Mouse (Mus musculus) embryonic facial prominence, embryonic 10.5 days (tissue): ENCODE data around the gene BC049730. TPM values are rescaled to one million over a fixed set of nuclear protein-coding genes. Genes with fewer than 3 reads are reported as not detected.
"Not testable (repeated sequence)": the region's sequence is repeated elsewhere in the genome, so short reads cannot be mapped to it uniquely, and the experiment has no call there.

Experiments
- DNase-seq: peaks from one replicate; pipeline ENCODE4 v3.0.0-alpha.2; 2017; ENCODE audit warnings: low spot score
- H3K27ac ChIP-seq: fragments of 300-500 bp; sonication (generic); replicated peaks from 2 replicates; pipeline ENCODE4 v1.5.1; 2016; ENCODE audit warnings: mild to moderate bottlenecking
- H3K27me3 ChIP-seq: fragments of 300-500 bp; sonication (generic); replicated peaks from 2 replicates; pipeline ENCODE4 v1.6.1; 2016; ENCODE audit warnings: low read depth, mild to moderate bottlenecking; ENCODE audit not compliant: poor library complexity, severe bottlenecking
- H3K36me3 ChIP-seq: fragments of 300-500 bp; sonication (generic); replicated peaks from 2 replicates; pipeline ENCODE4 v1.6.1; 2016; ENCODE audit warnings: mild to moderate bottlenecking, moderate library complexity
- H3K4me1 ChIP-seq: fragments of 300-500 bp; sonication (generic); 2 replicates; pipeline ENCODE4 v1.6.1; 2016
- H3K4me3 ChIP-seq: fragments of 300-500 bp; sonication (generic); 2 replicates; pipeline ENCODE4 v1.5.1; 2016; ENCODE audit warnings: mild to moderate bottlenecking, moderate library complexity
- H3K9me3 ChIP-seq: fragments of 300-500 bp; sonication (generic); 2 replicates; pipeline ENCODE4 v1.6.1; 2016; ENCODE audit warnings: mild to moderate bottlenecking
- WGBS: fragments of 180-500 bp; shearing (Covaris S2); methylation state at CpG from one replicate; pipeline ENCODE4 v1.1.7; 2016; 5-methylcytosine and 5-hydroxymethylcytosine counted together
- polyA plus RNA-seq: library from polyadenylated mRNA; unstranded; fragments of >200 nt; fragmentation: Nextera tagmentation; extraction: Ambion mirVana; gene quantifications from 2 replicates; pipeline ENCODE4 v1.2.1, GENCODE M21; 2016

The BC049730 gene
- polyA plus RNA-seq, result not detected in 2 replicates

GRCm38 (mm10) chr7:24708832-24709292 is at the start of gene BC049730:
Gene BC049730 (plus strand): TSS chr7:24709242.
- 93% methylated on average over 14 of the region's 14 CpGs for WGBS
- no peak for DNase-seq

DNA sequence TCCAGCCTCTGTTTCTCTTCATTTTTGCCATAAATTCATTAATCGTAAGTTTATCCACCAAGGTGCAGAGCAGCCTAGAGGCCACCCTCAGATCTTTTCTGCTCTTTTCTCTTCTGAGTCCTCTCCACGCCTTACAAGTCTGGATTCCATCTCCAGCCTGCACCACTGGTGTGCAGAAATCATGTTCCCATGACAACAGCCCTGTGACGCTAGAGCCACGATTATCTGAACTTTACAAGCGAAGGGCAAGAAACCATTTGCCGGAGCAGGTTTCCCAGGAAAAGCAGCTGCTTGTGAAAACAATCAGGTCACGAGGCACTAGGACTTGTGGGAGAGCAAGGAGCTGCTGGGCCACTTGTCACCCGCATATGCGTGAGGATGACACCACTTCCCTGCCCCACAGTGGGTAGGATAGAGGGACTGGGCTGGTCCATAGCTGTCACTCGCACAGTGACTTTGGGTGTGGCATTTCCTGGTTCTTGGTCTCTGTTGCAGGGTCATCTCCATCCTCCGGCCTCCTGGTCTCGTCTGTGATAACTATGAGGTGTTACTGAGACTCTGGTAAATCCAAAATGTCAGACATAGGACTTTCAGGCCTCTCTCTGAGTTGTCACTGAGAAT is 49.2 kb upstream of the BC049730 start:
- Histone ChIP-seq H3K27ac (no peak overlapping the region), H3K4me1 (0 out of 2 replicates have a peak, but pooled peaks cover 3% of the 10 kb centered on the region), H3K36me3 (no peaks in the 10 kb centered on the region), H3K27me3 (no peaks in the 10 kb centered on the region), H3K4me3 (no peak overlapping the region), H3K9me3 (no peaks in the 10 kb centered on the region)
- whole genome bisulfite sequencing, result 79% methylated on average over 12 of the region's 12 CpGs
- DNase-seq, result no peak

More at GRCm38 (mm10) chr7:24708832-24709292, at the start of gene BC049730:
- Histone ChIP-seq H3K27ac (no peak within 1 kb of the TSS), H3K36me3 (no peaks in the 10 kb centered on the region), H3K9me3 (no peaks in the 10 kb centered on the region), H3K4me1 (no peaks in the 10 kb centered on the region), H3K4me3 (no peak within 1 kb of the TSS), H3K27me3 (no peaks in the 10 kb centered on the region)

DNA sequence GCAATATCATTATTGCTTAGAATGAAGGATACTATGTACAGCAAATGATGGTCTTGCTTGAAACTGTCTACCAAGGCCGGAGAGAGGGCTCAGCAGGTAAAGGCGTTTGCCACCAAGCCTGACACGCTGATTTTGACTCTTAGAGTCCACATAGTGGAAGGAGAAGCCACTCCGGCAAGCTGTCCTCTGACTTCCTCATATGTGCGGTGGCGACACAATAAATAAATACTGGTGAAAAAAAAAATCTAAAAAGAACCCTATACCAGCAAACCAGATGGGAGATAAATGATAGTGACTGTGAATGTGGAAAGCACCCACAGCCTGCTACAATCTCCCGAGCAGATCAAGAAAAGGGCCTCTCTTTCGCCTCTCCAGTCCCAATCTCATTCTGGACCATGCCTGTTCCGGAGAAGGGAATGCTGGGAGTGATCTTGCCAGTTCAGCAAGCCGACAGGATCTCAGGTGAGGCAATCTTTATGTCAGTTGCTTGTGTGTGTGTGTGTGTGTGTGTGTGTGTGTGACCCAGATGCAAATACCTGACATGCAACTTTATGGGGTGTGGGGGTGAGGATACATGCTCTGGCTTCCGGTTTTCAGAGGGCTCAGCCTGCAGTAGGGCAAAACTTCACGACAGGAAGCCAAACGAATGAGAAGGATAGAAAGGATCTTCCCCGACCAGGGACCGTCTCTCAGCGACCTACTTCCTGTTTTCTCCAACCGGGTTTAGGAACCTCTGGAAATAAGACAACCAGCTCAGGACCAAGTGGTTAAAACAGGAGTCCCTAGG is 47.7 kb upstream of the BC049730 start:
- Histone ChIP-seq H3K4me3 (no peak overlapping the region), H3K27me3 (no peaks in the 10 kb centered on the region), H3K9me3 (no peaks in the 10 kb centered on the region), H3K27ac (no peak overlapping the region), H3K36me3 (no peaks in the 10 kb centered on the region), H3K4me1 (0 out of 2 replicates have a peak, but pooled peaks cover 3% of the 10 kb centered on the region)
- 71% methylated on average over 17 of the region's 17 CpGs for WGBS
- DNase-seq, result no peak

GRCm38 (mm10) chr7:24662575-24662974 is 46.5 kb upstream of the BC049730 start:
- H3K27me3 ChIP-seq, result no peaks in the 10 kb centered on the region
- H3K4me1 ChIP-seq, result 0 out of 2 replicates have a peak, but pooled peaks cover 3% of the 10 kb centered on the region
- H3K27ac ChIP-seq, result no peak overlapping the region
- peak; percentile 78 for DNase-seq
- WGBS, result 19% methylated on average over 8 of the region's 8 CpGs
- H3K9me3 ChIP-seq, result no peaks in the 10 kb centered on the region
- no peak overlapping the region for H3K4me3 ChIP-seq
- H3K36me3 ChIP-seq, result no peaks in the 10 kb centered on the region

GRCm38 (mm10) chr7:24664301-24664700 is 44.7 kb upstream of the BC049730 start:
- WGBS, result 46% methylated on average over 8 of the region's 8 CpGs
- no peak overlapping the region for H3K27ac ChIP-seq
- H3K27me3 ChIP-seq, result no peaks in the 10 kb centered on the region

DNA sequence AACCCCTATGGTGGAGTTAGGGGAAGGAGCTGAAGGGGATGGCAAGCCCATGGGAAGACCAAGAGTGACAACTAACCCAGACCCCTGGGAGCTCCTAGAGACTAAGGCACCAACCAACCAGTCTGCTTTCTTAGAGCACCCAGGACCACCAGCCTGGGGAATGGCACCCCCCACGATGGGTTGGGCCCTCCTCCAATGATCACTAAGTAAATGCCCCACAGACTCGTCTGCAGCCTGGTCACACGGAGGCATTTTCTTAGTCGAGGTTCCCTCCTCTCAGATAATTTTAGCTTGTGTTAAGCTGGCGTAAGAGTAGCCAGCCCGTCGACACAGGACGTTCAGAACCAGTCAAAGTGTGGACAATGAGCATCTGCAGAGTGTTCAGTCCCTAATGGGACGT is 44.1 kb upstream of the BC049730 start:
- H3K9me3 ChIP-seq, result no peaks in the 10 kb centered on the region
- H3K36me3 ChIP-seq, result no peaks in the 10 kb centered on the region
- H3K4me1 ChIP-seq, result 0 out of 2 replicates have a peak, but pooled peaks cover 3% of the 10 kb centered on the region
- no peaks in the 10 kb centered on the region for H3K27me3 ChIP-seq
- no peak overlapping the region for H3K4me3 ChIP-seq
- H3K27ac ChIP-seq, result no peak overlapping the region
- no peak for DNase-seq
- 79% methylated on average over 9 of the region's 9 CpGs for WGBS

More at GRCm38 (mm10) chr7:24664301-24664700, 44.7 kb upstream of the BC049730 start:
- DNase-seq, result no peak
- Histone ChIP-seq H3K4me1 (0 out of 2 replicates have a peak, but pooled peaks cover 3% of the 10 kb centered on the region), H3K9me3 (no peaks in the 10 kb centered on the region), H3K4me3 (no peak overlapping the region), H3K36me3 (no peaks in the 10 kb centered on the region)

- 91% methylated on average over 23 of the region's 23 CpGs for WGBS
- Histone ChIP-seq H3K27me3 (no peaks in the 10 kb centered on the region), H3K36me3 (no peaks in the 10 kb centered on the region), H3K4me1 (no peaks in the 10 kb centered on the region), H3K27ac (no peak overlapping the region), H3K4me3 (no peak overlapping the region), H3K9me3 (no peaks in the 10 kb centered on the region)
- DNase-seq, result no peak
Measured at GRCm38 (mm10) chr7:24671944-24672439, 37.0 kb upstream of the BC049730 start.

GRCm38 (mm10) chr7:24676575-24676974 is 32.5 kb upstream of the BC049730 start, which contains the start of gene Tex101:
Gene Tex101 (minus strand): TSS chr7:24676675.
- no peaks in the 10 kb centered on the region for H3K27me3 ChIP-seq
- no peak for DNase-seq
- 87% methylated on average over 9 of the region's 9 CpGs for WGBS
- no peak within 1 kb of the TSS for H3K4me3 ChIP-seq
- H3K9me3 ChIP-seq, result no peaks in the 10 kb centered on the region
- H3K27ac ChIP-seq, result no peak within 1 kb of the TSS
- no peaks in the 10 kb centered on the region for H3K36me3 ChIP-seq
- H3K4me1 ChIP-seq, result no peaks in the 10 kb centered on the region

DNA sequence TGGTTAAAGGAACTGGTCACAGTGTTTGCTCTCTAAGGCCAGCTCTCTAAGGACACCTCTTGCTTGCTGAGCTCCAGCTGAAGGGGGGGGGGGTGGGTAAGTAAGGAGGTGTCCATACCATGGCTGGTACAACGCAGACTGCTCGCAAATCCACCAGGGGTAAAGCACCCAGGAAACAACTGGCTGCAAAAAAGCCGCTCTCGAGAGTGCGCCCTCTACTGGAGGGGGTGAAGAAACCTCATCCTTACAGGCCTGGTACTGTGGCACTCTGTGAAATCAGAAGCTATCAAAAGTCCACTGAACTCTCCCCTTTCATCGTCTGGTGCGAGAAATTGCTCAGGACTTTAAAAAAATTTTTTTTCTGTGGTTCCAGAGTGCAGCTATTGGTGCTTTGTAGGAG is 24.9 kb upstream of the BC049730 start:
- not testable (repeated sequence) for DNase-seq, H3K27ac ChIP-seq, H3K4me1 ChIP-seq, H3K9me3 ChIP-seq, H3K27me3 ChIP-seq, H3K36me3 ChIP-seq, H3K4me3 ChIP-seq
- WGBS, result 77% methylated on average over 7 of the region's 7 CpGs

GRCm38 (mm10) chr7:24687519-24687918 is 21.5 kb upstream of the BC049730 start:
- not testable (repeated sequence) for H3K4me3 ChIP-seq, H3K4me1 ChIP-seq, H3K9me3 ChIP-seq, H3K27me3 ChIP-seq, H3K36me3 ChIP-seq, H3K27ac ChIP-seq, DNase-seq
- WGBS, result 92% methylated on average over 10 of the region's 10 CpGs

DNA sequence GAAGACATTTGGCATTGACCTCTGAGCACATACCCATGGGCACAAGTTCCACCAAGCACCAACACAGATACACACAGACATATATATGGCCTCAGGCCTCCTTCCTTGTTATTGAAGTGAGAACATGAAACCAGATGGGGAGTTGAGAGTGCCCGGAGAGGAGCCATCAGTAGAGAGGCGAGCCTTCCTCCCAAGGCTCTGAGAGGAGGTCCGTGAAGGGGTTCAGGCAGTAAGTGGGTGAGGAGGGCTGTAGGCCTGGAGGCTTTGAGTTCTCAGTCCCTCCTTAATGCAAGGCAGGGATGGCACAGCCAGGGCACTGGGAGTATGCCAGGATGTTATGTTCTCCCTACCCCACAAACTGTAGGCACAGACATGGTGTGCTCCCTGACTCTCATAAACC is 16.3 kb upstream of the BC049730 start:
- not testable (repeated sequence) for H3K36me3 ChIP-seq, H3K4me1 ChIP-seq, DNase-seq, H3K9me3 ChIP-seq, H3K4me3 ChIP-seq, H3K27me3 ChIP-seq, H3K27ac ChIP-seq
- 81% methylated on average over 3 of the region's 3 CpGs for WGBS

- WGBS, result 86% methylated on average over 4 of the region's 4 CpGs
- DNase-seq, H3K27me3 ChIP-seq, H3K4me1 ChIP-seq, H3K27ac ChIP-seq, H3K36me3 ChIP-seq, H3K4me3 ChIP-seq, H3K9me3 ChIP-seq: not testable (repeated sequence)
Measured at GRCm38 (mm10) chr7:24697891-24698290, 11.2 kb upstream of the BC049730 start.
